Mouse (Mus musculus): ENCODE measurements at regions not wholly inside any gene's neighbourhood (a gene's known extent, or its start where the extent isn't known, plus 50 kb on each side); places are given as distances from the start of the nearest gene placed in this dataset.

DNA sequence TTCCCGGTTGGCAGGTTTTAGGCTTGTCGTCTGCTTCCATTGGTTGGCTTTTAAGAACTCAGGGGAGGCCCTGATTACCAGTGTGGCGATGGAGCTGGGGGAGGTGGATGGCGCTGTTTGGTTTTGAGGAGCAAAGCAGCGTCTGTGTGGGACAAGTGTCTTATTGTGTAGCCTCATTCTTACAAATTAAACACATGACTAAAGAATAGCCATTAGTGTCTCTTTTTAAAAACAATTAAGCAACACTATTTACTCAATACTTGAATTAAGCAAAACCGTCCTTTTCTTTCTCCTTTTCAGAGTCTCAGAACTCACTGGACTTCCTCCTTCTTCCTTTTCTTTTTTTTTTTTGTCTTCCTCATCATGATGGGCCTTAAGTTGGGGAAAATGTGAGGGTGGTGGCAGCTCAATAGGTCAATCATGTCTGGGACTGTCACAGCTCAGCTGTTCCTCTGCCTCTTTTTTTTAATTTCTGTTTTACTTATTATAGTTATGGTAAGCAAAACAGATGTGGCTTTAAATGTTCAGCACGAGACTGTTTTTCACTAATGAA lies 89.1 kb downstream of the Kcnrg start:
- no peak for DNase-seq (ENCODE audit: low spot score)

- DNase-seq (ENCODE audit: low spot score) = no peak
Observed at GRCm38 (mm10) chr14:61696886-61697554, 89.8 kb downstream of the Kcnrg start.

- no peak for DNase-seq (ENCODE audit: low spot score)
Observed at GRCm38 (mm10) chr14:61697704-61698103, 90.4 kb downstream of the Kcnrg start.

- no peak for DNase-seq (ENCODE audit: low spot score)
Observed at GRCm38 (mm10) chr14:61698358-61699055, 91.2 kb downstream of the Kcnrg start.

- DNase-seq (ENCODE audit: low spot score) = no peak
Observed at GRCm38 (mm10) chr14:61699638-61700037, 92.4 kb downstream of the Kcnrg start.

- DNase-seq (ENCODE audit: low spot score) = no peak
Observed at GRCm38 (mm10) chr14:61701131-61701530, 93.9 kb downstream of the Kcnrg start.

DNA sequence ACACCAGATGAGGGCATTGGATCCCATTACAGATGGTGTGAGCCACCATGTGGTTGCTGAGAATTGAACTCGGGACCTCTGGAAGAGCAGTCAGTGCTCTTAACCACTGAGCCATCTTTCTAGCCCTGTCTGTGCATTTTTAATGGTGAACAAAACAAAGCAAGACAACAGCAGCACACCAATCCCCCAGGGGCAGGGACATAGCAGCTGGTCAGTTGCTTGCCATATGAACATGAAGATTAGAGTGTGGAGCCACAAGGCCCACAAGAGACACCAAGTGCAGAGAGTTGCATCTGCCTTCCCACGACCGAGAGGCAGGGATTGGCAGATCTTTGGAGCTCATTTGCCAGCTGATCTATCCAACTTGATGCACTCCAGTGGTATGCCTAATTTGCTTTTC lies 96.7 kb downstream of the Kcnrg start:
- no peak for DNase-seq (ENCODE audit: low spot score)

DNA sequence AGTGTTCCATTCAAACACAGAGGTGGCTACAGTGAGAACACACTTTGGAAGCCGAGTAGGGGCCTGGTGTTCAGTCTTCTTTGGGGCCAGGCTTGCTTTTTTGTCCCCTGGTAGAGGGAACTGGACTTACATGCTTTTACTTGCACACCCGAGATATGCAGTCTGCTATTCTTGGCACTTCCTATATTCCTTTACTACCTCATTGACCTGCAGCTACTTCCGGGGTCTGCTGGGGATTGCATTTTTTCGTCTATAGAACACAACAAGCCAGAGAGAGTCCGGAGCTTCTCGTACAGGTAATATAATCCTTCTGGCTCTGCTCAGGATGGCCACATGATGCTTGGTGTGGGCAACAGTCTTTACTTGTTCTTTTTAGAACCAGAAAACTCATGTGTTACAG lies 99.7 kb downstream of the Kcnrg start:
- DNase-seq (ENCODE audit: low spot score) = no peak

DNA sequence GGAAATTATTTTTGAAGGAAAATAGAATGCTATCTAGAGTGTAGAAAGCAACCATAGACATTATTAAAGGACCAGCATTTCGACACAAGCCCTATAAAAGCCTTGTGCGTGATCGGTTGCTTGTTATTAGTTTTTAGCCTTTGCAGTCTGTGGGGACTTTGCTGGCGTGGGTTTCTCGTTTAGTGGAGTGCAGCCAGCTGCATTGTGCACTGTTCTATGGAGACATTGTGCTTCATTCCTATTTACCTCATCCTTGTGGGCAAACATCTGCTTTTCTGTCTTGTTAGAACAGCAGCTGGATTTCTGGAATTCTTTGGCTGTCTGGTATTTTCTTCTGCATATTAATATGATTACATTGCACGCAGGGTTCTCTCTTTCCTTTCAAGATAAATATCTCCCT lies 101.1 kb downstream of the Kcnrg start:
- DNase-seq (ENCODE audit: low spot score) = no peak

GRCm38 (mm10) chr14:61715746-61716145 lies 108.5 kb downstream of the Kcnrg start:
- DNase-seq (ENCODE audit: low spot score) = no peak

GRCm38 (mm10) chr14:61718392-61719124 lies 111.3 kb downstream of the Kcnrg start:
- no peak for DNase-seq (ENCODE audit: low spot score)

- no peak for DNase-seq (ENCODE audit: low spot score)
Observed at GRCm38 (mm10) chr14:61721302-61721701, 114.0 kb downstream of the Kcnrg start.

DNA sequence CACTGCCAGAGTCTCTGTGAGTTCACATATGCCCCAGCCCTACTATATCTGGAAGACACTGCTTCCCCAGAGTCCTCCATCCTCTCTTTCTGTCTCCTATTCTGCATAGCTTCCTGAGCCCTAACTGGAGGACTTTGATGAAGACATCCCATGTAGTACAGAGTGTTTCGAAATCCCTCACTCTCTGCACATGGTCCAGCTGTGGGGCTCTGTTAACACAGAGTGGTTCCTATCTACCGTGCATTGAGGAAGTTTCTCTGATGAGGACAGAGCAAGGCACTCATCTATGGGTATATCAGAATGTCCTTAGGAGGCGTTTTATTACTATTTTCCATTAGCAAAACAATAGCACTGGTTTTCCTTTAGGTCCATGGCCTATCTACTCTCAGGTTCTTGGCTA lies 117.7 kb downstream of the Kcnrg start:
- DNase-seq (ENCODE audit: low spot score) = no peak

DNA sequence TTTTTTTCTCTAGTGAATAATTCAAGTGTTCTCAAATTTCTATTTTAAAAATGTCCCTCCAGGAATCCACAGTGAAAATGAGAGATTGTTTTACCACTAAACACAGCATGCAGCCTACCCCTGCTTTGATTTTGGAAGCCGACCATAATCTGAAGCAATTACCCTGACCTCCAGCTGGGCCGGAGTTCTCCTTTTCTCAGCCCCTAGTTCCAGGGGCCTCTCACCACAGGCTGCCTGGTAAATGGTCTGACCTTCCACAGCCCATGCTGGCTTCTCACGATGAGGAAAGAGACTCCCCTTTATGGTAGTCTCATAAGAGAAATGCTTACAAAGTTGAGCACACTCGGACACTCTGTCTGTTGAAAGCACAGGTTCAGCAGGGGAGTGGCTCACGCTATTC lies 121.3 kb downstream of the Kcnrg start:
- no peak for DNase-seq (ENCODE audit: low spot score)

DNA sequence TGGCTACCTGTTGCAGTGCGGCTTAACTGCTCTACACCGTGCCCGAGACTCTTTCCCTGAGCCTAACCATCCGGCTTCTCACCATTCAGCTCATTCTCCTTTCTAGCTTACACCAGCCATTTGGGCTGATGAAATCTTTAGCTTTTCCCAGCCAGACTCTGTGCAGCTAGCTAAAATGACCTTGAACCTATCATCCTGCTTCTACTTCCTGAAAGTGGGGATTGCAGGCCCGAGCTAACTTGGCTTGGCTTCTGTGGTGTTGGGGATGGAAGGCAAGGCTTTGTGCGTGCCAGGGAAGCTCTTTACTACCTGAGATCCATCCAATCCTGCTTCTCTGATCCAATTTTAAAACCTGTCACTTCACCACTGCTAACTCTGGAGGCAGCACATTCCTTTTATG lies 128.3 kb downstream of the Kcnrg start:
- DNase-seq (ENCODE audit: low spot score) = no peak

DNA sequence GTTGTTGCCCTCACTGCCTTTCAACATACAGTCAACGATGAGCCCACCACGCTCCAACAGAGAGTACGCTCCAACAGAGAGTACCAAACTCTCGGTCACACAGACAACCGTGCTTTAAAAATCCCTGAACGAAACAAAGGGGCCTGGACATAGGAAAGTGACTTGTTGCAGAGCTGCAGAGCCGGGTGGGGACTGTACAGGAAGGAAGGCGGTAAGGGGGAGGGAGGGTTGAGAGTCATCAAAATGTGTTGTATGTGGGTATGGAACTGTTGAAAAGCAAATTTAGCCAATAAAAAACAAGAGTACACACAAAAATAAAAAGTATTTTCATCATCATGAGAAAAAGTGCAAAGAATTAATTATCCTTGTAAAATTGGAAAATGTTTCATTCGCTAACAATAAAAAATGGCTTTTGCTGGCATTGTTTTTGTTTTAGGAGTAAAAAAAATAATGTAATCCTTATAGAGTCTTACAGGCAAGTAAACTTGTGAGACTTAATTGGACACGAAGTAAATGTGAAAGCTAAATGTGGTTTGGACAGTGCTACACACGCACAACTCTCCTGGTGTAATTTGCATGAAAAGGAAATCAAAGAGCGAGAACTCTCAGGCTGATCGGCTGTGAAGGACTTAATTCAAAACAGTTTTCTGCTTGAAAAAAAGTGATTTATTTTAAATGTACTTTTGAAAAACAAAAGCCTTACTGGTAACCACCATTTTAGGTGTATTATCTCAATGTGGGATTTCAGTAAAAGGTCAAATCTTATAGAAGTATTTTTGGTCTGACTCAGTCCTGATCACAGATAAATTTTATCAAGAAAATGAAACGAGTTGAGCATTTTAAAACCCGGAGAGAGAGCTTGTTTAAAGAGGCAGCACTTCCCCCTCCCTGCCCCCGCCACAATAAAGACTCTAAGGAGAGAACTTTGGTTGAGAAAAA lies 129.4 kb downstream of the Kcnrg start:
- no peak for DNase-seq (ENCODE audit: low spot score)

DNA sequence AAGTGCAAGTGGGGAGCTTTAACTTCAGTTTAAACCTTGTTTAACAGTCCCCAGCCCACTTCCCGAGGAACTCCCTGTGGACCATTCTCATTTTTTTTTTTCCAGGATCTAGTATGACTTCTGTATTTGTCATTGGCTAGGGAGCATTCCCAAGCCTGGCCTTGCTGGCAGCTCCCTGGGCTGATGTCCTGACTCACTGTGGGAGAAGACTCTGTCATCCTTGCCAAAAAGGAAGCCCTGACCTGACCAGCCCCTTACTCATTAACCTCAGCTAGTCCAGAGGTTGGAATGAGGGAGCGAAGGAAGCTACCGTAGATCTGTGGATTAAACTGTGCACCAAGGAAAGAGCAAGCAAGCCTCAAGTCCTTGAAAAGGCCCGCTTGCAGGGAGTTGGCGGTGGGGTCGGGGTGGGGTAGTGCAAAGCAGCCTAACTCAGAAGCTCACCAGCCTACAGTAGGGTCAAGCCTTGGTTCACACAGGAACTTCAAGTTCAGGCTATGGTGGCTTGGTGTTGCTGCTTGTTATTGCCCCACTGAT lies 130.3 kb downstream of the Kcnrg start:
- DNase-seq (ENCODE audit: low spot score) = no peak

DNA sequence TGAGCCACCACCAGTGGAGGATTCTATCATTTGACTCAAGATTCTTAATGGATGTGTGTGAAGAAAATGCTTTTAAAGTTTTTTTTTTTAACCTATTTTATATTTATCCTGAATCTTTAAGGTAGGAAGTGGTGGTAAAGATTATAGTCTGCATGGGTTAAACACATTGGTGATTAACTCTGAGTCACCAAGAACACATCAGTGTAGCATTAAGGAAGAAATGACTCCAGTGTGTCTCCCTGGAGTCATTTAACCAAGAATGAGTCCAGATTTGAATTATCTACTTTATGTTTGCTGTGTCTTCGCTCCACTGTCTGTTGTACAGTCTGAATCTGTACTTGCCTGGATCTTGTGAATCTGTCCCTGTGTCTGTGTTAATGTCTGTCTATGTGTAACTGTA lies 132.2 kb downstream of the Kcnrg start:
- DNase-seq (ENCODE audit: low spot score) = no peak

DNA sequence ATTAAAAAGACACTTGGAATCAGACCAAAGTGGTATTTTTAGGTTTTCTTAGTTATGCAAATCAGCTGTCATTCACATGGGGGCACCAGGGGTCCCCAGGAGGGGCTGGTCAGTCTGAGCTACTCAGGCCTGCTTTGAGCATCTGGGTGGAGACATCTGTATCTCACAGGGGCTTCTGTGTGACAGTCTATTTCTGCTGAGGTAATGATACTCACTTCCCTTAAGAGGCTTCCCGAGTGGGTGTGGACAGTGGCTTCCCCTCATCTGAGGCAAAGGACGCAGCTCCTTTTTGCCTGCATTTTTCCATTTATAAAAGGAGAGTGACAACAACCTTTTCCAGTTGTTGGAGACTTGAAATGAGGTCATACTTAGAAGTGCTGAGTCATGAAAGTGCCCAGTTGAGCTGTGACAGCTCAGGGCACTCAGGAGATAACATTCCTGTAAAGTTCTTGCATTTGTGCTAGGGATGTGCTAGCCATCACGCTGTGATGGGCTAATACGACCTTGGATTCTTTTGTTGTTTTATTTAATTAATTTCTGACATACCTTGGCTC lies 136.7 kb downstream of the Kcnrg start:
- DNase-seq (ENCODE audit: low spot score) = no peak

DNA sequence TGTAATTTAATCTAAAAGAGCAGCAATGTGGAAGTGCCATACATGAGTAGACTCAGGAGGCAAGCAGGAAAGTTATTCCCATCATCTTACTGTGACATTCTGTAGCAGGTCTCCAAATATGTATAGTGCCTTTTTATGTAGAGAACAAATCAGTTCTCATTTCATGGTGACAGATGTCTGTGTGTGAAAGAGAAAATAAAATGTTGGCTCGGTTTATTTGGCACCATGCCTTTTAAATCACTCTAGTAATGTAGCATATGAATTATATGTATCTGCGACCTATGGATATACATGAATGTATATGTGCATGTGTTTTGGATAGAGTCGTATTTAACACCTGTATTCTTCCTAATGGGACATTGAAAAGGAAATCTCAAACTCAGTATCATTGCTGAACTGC lies 146.2 kb downstream of the Kcnrg start:
- DNase-seq (ENCODE audit: low spot score) = no peak

- DNase-seq (ENCODE audit: low spot score) = no peak
Observed at GRCm38 (mm10) chr14:61756651-61757050, 149.4 kb downstream of the Kcnrg start.

All from yolk sac, embryonic 10.5 days (tissue).